Mouse (Mus musculus): ENCODE data around the gene Src. TPM values are rescaled to one million over a fixed set of nuclear protein-coding genes. Genes with fewer than 3 reads are reported as not detected.
"Not testable (repeated sequence)": the region's sequence is repeated elsewhere in the genome, so short reads cannot be mapped to it uniquely, and the experiment has no call there.

Src gene
- total RNA-seq, 4 experiments from 2014 or later: 107 to 122 (median 115) TPM

DNA sequence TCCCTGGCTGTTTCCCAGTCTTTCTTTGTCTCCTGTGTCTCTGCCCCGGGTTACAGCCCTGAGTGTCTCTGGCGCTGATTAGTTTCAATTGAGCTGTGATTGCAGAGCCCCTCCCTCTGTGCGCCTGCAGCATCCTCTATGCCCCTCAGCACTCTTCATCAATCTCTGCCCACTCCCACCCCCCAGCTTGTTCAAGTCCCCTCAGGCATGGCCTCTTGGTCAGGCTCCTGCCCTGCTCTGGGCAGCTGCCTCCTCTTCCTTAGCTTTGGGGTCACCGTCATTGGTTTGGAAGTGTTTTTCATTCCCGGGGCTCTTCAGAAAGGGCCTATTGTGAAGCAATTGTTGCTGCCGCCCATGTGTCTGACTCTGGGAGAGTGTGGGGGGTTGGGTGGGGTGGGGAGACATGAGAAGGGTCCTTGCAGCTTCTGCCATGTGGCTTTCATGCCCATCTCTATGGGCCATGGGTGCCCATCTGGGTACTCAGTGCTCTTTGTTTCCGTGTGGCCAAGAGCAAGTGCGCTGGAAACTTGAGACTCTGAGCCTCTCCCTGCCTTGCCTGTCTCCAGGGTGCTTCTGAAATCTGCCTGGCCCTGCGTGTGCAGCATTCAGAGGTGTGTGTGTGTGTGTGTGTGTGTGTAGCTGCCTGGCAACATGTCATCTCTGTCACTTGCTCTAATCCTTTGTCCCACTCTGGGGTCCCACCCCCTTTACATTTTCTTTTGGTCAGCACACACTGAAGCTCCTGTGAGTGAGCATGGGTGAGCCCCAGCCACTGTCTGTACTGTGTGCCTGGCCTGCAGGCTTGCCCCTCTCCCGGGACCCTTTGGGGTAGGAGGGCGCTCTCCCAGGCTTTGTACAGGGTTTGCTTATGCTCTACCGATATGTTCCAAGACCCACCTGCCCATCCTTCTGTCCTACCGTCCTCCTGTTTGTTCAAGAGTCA lies 57.5 kb downstream of the Src start:
- DNase-seq (ENCODE audit: low spot score in 2 of 2): no peak

DNA sequence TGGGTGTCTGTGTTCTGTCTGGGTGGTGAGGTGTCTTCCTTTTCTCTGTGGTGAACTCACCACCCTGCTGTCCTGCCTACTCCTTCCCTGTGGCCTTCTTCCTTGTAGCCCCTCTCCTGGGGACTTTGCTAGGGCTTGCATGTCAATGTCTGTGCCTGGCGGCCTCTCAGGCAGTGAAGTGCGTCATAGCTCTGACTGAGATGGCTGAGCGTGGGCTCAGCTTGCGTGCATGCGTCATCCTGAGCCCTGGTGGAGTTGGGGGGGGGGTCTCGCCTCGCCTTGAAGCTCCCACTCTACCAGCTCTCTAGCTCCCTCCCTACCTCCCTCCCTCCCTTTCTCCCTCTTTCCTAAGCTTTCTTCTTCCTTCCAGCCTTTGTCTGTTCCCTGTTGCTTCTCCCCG lies 60.4 kb downstream of the Src start:
- DNase-seq (ENCODE audit: low spot score in 2 of 2): no peak

GRCm38 (mm10) chr2:157479858-157480568 lies 61.8 kb downstream of the Src start:
- DNase-seq (ENCODE audit: low spot score in 2 of 2): no peak

DNA sequence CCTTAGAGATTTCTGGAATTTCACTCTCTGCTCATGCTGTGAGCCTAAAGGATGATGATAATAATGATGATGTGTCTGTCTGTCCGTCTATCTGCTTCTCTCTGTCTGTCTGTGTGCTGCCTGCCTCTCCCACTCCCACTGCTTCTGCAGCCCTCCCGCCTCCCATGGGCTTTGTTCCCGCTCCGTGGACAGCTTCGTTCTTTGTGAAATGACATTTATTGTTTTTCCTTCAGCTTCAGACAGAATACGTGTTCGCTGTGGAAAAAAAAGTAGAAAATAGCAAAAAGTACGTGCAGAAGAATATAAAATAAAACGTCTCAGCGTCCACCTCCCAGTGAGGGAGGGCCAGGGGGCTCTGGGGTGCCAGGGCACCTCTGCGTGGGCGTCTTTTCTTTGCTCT lies 64.5 kb downstream of the Src start:
- DNase-seq (ENCODE audit: low spot score in 2 of 2): no peak

DNA sequence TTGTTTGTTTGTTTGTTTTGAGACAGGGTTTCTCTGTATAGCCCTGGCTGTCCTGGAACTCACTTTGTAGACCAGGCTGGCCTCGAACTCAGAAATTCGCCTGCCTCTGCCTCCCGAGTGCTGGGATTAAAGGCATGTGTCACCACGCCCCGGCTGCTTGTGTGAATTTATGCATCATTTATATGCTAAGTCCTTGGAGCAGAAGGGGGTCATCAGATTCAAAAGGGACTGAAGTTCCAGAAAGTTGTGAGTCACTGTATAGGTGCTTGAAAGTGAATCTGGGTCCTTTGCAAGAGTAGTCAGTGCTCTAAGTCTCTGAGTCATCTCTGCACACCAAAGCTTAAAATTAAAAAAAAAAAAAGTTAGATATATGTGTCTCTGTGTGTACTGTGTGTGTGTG lies 68.3 kb downstream of the Src start:
- DNase-seq (ENCODE audit: low spot score in 2 of 2): not testable (repeated sequence)

DNA sequence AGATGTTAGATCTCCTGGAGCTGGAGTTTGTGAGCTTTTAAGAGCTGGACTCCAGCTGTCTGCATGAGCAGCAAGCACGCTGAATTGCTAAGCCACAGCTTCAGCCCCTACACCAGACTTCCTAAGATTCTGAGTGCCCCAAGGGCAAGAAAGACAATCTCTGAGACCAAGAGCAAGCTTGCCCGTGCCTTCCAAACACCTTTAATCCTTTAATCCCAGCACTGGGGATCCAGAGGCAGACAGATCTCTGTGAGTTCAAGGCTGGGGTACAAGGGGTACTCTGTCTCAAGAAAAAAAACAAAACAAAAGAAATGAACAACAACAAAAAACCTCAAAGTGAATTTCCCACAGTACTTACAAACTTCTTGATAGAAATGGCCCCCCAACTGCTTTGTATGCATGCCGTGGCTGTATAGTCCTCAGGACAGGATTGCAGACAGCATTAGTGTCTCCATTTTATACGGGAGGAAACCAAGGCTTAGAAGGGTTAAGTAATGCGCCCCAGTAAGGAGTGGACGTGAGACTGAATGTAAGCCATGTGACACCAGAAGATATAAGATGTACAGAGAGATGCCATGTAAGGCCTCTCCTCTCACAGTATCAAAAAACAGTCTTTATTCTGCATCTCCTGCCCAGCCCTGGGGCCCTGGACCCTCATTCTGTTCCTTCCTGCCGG lies 68.9 kb downstream of the Src start:
- DNase-seq (ENCODE audit: low spot score in 2 of 2): no peak

DNA sequence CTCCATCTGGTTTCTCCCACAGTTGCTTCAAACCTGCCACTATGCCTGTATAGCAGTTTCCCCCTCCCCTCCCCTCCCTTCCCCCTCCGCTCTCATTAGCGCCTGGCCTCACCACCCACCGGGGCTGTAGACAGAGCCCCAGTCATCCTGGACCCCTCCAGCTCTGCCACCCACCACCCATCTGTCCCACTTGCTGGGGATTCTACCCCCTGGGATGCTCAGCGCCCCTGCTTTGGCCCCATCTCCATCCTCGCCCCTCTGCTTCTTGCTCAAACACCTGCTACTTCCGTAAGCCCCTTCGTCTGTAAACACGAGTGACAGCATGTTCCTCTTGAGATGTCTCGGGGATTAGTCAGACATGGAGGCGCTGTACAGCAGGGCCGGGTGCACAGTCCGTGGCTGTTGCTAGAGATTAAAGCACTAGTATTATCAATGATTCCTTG lies 69.5 kb downstream of the Src start:
- no peak for DNase-seq (ENCODE audit: low spot score in 2 of 2)

DNA sequence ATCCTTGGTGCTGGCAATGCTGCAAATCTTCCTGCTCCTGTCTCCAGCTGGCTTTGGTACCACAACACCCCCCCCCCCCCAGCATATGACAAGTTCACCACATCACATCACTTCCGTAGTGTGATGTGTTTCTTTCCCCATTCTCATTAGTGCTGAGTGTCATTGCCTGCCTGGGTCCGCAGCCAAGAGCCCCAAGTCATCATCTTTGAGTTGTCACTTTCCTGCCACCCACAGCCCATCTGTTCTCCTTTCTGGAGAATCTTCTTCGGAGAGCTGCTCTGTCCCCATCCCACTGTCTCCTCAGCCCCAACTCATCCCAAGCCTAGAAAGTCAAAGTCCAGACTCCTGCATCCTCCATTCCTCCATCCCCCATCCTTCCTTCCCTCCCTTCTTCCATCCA lies 75.0 kb downstream of the Src start:
- DNase-seq (ENCODE audit: low spot score in 2 of 2): peak in 1 of 2 experiments; percentile 87

DNA sequence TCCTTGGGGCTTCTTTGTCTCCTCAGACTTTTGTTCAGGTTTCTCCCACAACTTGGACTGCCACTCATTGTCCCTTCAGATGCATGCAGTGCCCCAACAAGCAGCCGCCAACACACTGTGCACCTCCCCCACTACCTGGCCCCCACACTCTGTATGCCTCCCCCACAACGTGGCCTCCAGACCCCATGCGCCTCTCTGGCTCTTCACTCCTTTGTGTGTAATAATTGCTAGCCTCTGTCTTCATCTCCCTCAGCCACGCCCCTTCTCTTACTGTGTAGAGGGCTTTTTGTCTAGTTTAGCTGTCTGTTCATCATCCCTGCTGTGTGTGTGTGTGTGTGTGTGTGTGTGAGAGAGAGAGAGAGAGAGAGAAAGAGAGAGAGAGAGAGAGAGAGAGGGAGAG lies 80.3 kb downstream of the Src start:
- no peak for DNase-seq (ENCODE audit: low spot score in 2 of 2)

DNA sequence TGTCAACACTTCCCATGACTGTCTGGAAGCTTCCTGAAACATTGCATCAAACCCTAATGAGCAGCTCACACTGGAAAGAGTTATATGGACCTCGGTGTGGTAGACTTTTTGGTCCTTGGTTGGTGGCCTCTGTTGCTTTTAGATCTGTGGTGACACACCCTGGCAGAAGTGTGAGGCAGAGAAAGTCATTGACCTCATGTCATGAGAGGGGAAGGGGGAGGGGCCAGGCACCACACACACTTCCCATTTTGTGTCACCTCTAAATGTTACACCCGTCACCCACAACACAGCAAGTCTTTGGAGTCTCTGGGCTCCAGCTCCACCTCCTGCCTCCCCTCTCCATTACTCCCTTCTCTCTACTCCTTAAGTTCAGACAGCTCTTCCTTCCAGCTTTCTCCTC lies 82.1 kb downstream of the Src start:
- no peak for DNase-seq (ENCODE audit: low spot score in 2 of 2)

DNA sequence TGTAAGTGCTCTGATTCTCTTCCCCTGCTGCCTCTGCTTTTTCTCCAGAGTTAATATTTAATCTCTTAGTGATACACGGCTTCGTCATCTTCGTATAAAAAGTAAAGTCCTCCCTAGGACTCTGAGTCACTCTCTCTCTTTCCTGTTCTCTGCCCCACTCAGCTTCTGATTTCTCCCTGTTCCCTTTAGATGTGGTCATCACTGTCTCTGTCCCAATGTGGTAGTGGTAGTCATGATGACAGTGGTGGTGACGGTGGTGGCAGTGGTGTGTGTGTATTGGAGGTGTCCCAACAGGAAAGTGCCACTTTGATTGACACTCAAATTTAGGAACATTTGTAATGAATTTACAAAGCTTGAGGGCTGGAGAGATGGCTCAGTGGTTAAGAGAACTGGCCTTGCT lies 83.1 kb downstream of the Src start:
- no peak for DNase-seq (ENCODE audit: low spot score in 2 of 2)

- DNase-seq (ENCODE audit: low spot score in 2 of 2): peak; percentile 39 to 63
These were observed 88.5 kb downstream of the Src start for GRCm38 (mm10) chr2:157506779-157507178.

DNA sequence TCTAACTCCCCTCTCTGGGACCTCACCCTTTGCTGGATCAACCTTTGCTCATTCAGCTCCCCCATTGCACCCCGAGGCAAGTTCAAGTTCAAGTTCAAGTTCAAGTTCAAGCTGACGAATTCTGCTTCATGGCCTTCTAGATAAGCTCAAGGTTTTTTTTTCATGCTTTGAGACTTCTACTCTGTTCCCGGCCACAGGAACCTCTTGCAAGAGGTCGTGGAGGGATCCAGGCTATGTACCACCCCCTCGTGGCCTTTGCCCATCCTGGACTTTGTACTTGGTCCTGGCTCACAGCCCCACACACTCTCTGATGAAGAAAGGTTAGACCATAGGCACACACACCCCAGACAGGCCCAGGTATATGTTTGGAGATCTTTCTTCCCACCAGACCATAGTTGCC lies 90.9 kb downstream of the Src start:
- DNase-seq (ENCODE audit: low spot score in 2 of 2): no peak

- DNase-seq (ENCODE audit: low spot score in 2 of 2): no peak
These were observed 91.8 kb downstream of the Src start for GRCm38 (mm10) chr2:157510031-157510430.

GRCm38 (mm10) chr2:157512859-157513258 lies 94.6 kb downstream of the Src start:
- DNase-seq (ENCODE audit: low spot score in 2 of 2): peak in 1 of 2 experiments; percentile 38

GRCm38 (mm10) chr2:157513737-157514208 lies 95.5 kb downstream of the Src start:
- DNase-seq (ENCODE audit: low spot score in 2 of 2): no peak

DNA sequence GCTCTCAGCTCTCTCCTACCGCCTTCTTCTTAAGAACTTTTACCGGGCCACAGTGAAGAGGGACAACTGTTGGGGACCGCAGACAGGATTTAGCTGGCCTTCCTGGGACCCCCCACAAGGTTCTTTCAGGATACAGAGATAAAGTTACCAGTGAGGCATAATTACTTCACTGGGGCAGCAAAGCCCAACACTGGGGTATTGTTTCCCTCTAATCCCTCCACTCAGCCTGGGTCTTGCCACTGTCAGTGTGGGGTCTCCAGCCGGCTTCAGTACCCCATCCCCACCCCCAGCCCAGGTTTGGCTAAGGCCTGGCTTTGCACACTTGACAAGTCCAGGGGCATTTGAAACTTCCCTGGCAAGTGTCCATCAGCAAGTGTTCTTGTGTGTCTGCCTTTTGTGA lies 96.1 kb downstream of the Src start:
- no peak for DNase-seq (ENCODE audit: low spot score in 2 of 2)

DNA sequence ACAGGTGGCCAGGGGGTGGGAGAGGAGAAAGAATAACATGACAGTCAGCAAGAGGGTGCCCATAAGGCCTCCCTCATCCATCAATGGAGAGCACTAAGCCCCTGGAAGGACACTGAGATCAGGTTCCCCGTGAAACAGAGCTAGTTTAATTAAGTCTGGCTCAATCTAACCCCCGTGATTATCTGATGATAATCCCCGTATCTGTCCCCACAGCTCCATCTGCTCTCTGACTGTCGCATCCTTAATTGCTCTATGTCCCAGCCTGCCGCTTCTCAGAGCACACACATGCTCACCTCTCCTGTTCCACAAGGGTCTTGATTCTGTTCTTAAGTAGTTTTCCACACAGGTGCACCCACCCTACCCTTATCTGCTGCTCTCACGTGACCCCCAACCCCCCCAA lies 99.3 kb downstream of the Src start:
- DNase-seq (ENCODE audit: low spot score in 2 of 2): no peak

- DNase-seq (ENCODE audit: low spot score in 2 of 2): no peak
These were observed 100.2 kb downstream of the Src start for GRCm38 (mm10) chr2:157518451-157518850.

DNA sequence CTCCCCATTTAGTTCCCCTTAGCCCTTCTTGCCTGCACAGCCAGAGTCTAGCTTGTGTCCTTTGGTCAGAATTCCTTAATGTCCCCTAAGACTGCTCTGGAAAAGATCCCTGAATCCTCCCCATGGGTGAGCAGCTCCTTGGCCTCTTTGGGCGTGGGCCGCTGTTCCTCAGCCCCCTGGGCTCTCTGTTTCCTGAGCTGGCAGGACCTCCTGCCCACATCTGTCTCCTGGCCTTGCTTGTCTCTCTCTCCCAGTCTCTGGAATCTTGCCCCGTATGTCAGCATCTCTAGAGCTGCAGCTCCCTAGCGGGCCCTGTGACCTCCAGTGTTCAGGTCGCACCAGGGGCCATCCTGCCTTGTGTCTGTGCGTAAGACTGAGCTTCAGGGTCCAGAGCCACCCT lies 101.2 kb downstream of the Src start:
- no peak for DNase-seq (ENCODE audit: low spot score in 2 of 2)

- peak in 1 of 2 experiments; percentile 70 for DNase-seq (ENCODE audit: low spot score in 2 of 2)
These were observed 102.3 kb downstream of the Src start for GRCm38 (mm10) chr2:157520496-157520895.

Data from left cerebral cortex, adult 8-10 months (tissue).